Comparison of ENCODE assay signal across 10 mouse cellular contexts in the genomic region with DNA sequence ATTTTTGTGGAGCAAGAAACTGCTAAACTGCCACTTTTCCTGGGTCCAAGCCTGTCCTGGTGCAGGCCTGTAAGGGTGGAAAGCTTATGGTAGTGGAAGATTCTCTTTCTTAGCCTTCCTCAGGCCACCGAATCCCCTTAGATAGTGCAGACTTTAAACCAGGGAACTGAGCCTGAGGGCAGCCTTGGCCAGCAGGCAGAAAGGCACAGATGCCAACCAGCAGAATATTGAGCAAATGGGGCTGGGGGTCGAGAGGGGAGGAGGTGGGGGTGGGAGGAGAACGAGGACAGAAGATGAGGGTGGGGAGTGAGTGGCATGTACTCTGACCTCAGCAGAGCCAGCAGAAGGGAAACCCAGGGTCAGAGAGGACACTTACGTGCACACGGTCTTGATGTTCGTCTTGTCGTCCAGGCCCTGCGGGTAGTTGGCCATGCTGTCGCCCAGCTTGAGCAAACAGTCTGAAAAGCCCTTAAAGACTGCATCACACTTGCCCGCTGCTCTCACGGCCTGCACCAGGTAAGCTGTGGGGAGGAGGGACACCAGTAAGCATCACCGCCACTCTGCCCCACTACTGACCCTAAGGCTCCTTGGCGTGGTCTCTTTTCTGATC. TPM values are rescaled to one million over a fixed set of nuclear protein-coding genes. Genes with fewer than 3 reads are reported as not detected.
DNase-seq lines count a peak whose midpoint lies in the region; ATAC-seq lines count a peak whose summit lies in the region.
"Had no signal": no experiment of that assay in that cellular context is flagged by ENCODE, and none has a peak within 500 bp of the region (broad histone marks: within the 10 kb centered on the region; RNA-seq: fewer than 3 reads in every experiment).

No protein-coding gene starts in this region.

- H3K4me3 ChIP-seq in hindbrain, embryonic 15.5 days = peak overlapping the region; percentile 46
- H3K4me3 ChIP-seq in neural tube, embryonic 11.5 days (ENCODE audit: low read depth, low read length) = peak overlapping the region; percentile 22

- H3K9me3 ChIP-seq in hindbrain, embryonic 15.5 days = no peaks in the 10 kb centered on the region
- no peaks in the 10 kb centered on the region for H3K9me3 ChIP-seq in neural tube, embryonic 11.5 days (ENCODE audit: control insufficient read depth, low read length)

- DNase-seq in cerebellum, adult 11-12 months = peak; percentile 53
- peak; percentile 5 for DNase-seq in embryo, embryonic 9.5 days (ENCODE audit: extremely low spot score)
- no peak for DNase-seq in neural tube, embryonic 11.5 days (ENCODE audit: low spot score)
- DNase-seq in B cell, adult 2 months = no peak
- no peak for DNase-seq in thymus, postnatal 0 days (ENCODE audit: low spot score)
- no peak for DNase-seq in T-cell, adult 2 months (ENCODE audit: low spot score)
- DNase-seq: heart, postnatal 14 days; lung, postnatal 10 days had no signal

- H3K4me2 ChIP-seq in hindbrain, embryonic 15.5 days = peak overlapping the region; percentile 72
- H3K4me2 ChIP-seq in neural tube, embryonic 11.5 days (ENCODE audit: low read depth) = peak overlapping the region; percentile 36

- peak overlapping the region; percentile 95 for H3K27ac ChIP-seq in hindbrain, embryonic 15.5 days (replicated peaks)
- peak overlapping the region; percentile 46; the same call in 1 of the 2 replicates for H3K27ac ChIP-seq in neural tube, embryonic 11.5 days (ENCODE audit: low read depth, low read length)

- ATAC-seq in cerebellum, adult (ENCODE audit: insufficient number of reproducible peaks, low FRiP score, low TSS enrichment) = no peak
- no peak for ATAC-seq in hindbrain, embryonic 15.5 days (ENCODE audit: low FRiP score, low read depth)
- no peak for ATAC-seq in neural tube, embryonic 11.5 days (ENCODE audit: insufficient read depth, low FRiP score, low TSS enrichment)

- peaks cover 22% of the 10 kb centered on the region for H3K27me3 ChIP-seq in hindbrain, embryonic 15.5 days
- peaks cover 86% of the 10 kb centered on the region for H3K27me3 ChIP-seq in neural tube, embryonic 11.5 days (ENCODE audit: control insufficient read depth, insufficient read depth, low read length)

- H3K36me3 ChIP-seq in hindbrain, embryonic 15.5 days = no peaks in the 10 kb centered on the region
- H3K36me3 ChIP-seq in neural tube, embryonic 11.5 days (ENCODE audit: control insufficient read depth, insufficient read depth, low read length) = no peaks in the 10 kb centered on the region

- peaks cover 24% of the 10 kb centered on the region for H3K4me1 ChIP-seq in hindbrain, embryonic 15.5 days (replicated peaks)
- H3K4me1 ChIP-seq in neural tube, embryonic 11.5 days (ENCODE audit: control insufficient read depth, insufficient read depth, low read length) = peaks cover 15% of the 10 kb centered on the region

- H3K9ac ChIP-seq in hindbrain, embryonic 15.5 days = peak overlapping the region; percentile 55
- H3K9ac ChIP-seq in neural tube, embryonic 11.5 days (ENCODE audit: low read length) = peak overlapping the region; percentile 44

- whole genome bisulfite sequencing in hindbrain, embryonic 15.5 days = 2% methylated on average over 13 of the region's 13 CpGs
- whole genome bisulfite sequencing in neural tube, embryonic 11.5 days = 4% methylated on average over 13 of the region's 13 CpGs

RNA-seq across cellular contexts. Expression of gene Nrn1, which starts 5.1 kb away (rescaled TPM):
- polyA plus RNA-seq in hindbrain, embryonic 15.5 days (2015; fragmentation: Nextera tagmentation; extraction: Ambion mirVana) = 76.0 and 78.5 TPM in 2 replicates
- 27.3 and 27.5 TPM in 2 replicates for polyA plus RNA-seq in neural tube, embryonic 11.5 days (2014; fragmentation: Nextera tagmentation; extraction: Ambion mirVana)
- polyA plus RNA-seq in thymus, postnatal 0 days (2015; fragmentation: Nextera tagmentation; extraction: Ambion mirVana) = 0.28 and 0.29 TPM in 2 replicates

Comparison
In these comparisons a context has a peak if more than half of its experiments do, and no peak if none do; other contexts are left out.
1. DNase-seq: peak in cerebellum, adult 11-12 months (single experiment) and embryo, embryonic 9.5 days (single experiment); none in neural tube, embryonic 11.5 days (single experiment), B cell, adult 2 months (0 of 2), thymus, postnatal 0 days (single experiment) and T-cell, adult 2 months (single experiment).
2. RNA of gene Nrn1, which starts 5.1 kb away (polyA plus RNA-seq): 76.0 to 78.5 TPM in hindbrain, embryonic 15.5 days and 27.3 to 27.5 TPM in neural tube, embryonic 11.5 days; 0.28 to 0.29 TPM in thymus, postnatal 0 days; every median in the first group is over 10 times any median in the second.